Mouse (Mus musculus) layer of hippocampus, adult 18-20 months (tissue): ENCODE data around the gene Olfr224. TPM values are rescaled to one million over a fixed set of nuclear protein-coding genes. Genes with fewer than 3 reads are reported as not detected.

ENCODE experiments used
- DNase-seq, 2 experiments: peaks; one replicate each; pipeline ENCODE4 v3.0.0; 2022; ENCODE audit warnings: low spot score in 2 of 2
- total RNA-seq, 2 experiments: library from RNA; stranded (reverse); gene quantifications; 2 replicates each; pipeline ENCODE4 v1.2.3; 2021

Gene Olfr224
- total RNA-seq, 2 experiments from 2014 or later: not detected

GRCm38 (mm10) chr11:58519756-58520155, 50.6 kb downstream of the Olfr224 start:
- DNase-seq: peak in 1 of 2 experiments; percentile 19

DNA sequence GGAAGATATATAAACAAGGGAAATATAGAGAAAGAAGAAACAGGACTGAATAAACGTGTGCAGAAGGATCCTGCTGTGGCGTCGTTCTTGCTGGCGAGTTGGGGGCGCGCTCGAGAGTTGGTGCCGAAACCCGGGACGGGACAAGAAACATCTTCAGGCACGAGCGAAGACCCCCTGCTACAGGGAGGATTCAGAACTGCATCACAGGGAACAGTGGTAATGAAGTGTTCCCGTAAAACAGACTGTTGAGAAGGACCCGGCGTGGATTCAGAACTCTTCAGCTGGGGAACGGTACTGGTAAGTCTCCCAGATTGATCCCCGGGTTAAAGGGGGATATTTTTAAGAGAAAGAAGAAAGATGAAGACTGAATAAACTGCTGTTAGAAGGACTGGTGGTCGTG, 51.4 kb downstream of the Olfr224 start:
- peak; percentile 62 to 67 for DNase-seq

Other genes with a start within 250 kb of the Olfr224 start
- 10 to 100 TPM; 43.4 to 43.5 TPM for gene Zfp672, start 240.2 kb downstream of the Olfr224 start, total RNA-seq
- 10 to 100 TPM; 48.9 to 55.4 TPM for gene Sh3bp5l, start 239.8 kb downstream of the Olfr224 start, total RNA-seq
- not detected for gene Lypd8, start 191.5 kb downstream of the Olfr224 start, total RNA-seq
- gene 1810065E05Rik, start 149.4 kb downstream of the Olfr224 start, total RNA-seq: not detected
- gene Gm12253, start 138.0 kb downstream of the Olfr224 start, total RNA-seq: not detected
- not detected for gene Lypd9, start 117.6 kb downstream of the Olfr224 start, total RNA-seq
- gene Olfr30, start 108.3 kb downstream of the Olfr224 start, total RNA-seq: not detected
- not detected for gene Olfr332, start 78.0 kb downstream of the Olfr224 start, total RNA-seq
- gene Olfr331, start 68.0 kb downstream of the Olfr224 start, total RNA-seq: not detected
- gene Olfr330, start 35.7 kb downstream of the Olfr224 start, total RNA-seq: not detected
- not detected for gene Olfr329-ps, start 24.1 kb downstream of the Olfr224 start, total RNA-seq
- gene Olfr328, start 14.9 kb downstream of the Olfr224 start, total RNA-seq: under 1 TPM; 0.10 to 0.18 TPM
- not detected for gene Olfr325, start 7.2 kb upstream of the Olfr224 start, total RNA-seq
- gene Olfr324, start 24.6 kb upstream of the Olfr224 start, total RNA-seq: not detected
- gene 2210407C18Rik, start 45.5 kb upstream of the Olfr224 start, total RNA-seq: not detected
- under 1 TPM in 1 of 2 experiments, not detected in 1; 0.15 TPM for gene Olfr323, start 59.9 kb upstream of the Olfr224 start, total RNA-seq
- gene Trim58, start 69.9 kb upstream of the Olfr224 start, total RNA-seq: not detected
- not detected for gene Olfr322, start 88.2 kb upstream of the Olfr224 start, total RNA-seq
- not detected for gene Olfr320, start 110.5 kb upstream of the Olfr224 start, total RNA-seq
- gene Olfr319, start 128.6 kb upstream of the Olfr224 start, total RNA-seq: not detected
- gene Olfr318, start 153.5 kb upstream of the Olfr224 start, total RNA-seq: under 1 TPM in 1 of 2 experiments, not detected in 1; 0.08 TPM
- under 1 TPM in 1 of 2 experiments, not detected in 1; 0.10 TPM for gene Olfr317, start 168.7 kb upstream of the Olfr224 start, total RNA-seq
- gene Olfr316, start 182.2 kb upstream of the Olfr224 start, total RNA-seq: 1 to 10 TPM; 1.1 to 1.4 TPM
- not detected for gene Olfr315, start 202.6 kb upstream of the Olfr224 start, total RNA-seq
- gene Olfr314, start 212.4 kb upstream of the Olfr224 start, total RNA-seq: not detected
- 1 to 10 TPM; 8.4 to 8.6 TPM for gene Fam183b, start 231.4 kb upstream of the Olfr224 start, total RNA-seq
- not detected for gene Olfr313, start 244.4 kb upstream of the Olfr224 start, total RNA-seq